Mouse (Mus musculus): Measurements from ENCODE around the gene Chst1. TPM values are rescaled to one million over a fixed set of nuclear protein-coding genes. Genes with fewer than 3 reads are reported as not detected.

Chst1 gene
- polyA plus RNA-seq, 1 experiment from 2014 or later, result 9.2 TPM

DNA sequence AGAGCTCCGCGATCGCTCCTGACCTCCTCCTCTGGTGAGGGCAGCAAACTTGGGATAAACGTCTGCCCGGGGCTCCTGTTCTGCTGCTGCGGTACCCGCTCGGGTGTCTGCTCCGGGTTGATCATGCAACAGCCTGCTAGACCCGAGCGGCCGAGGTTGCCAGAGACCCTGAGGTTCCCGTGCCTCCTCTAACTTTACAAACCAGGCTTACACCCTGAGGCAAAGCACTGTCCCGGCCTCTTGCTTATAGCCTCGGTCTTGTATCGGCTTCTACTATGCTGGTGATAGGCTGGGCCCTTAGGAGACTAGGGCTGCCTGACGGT, 802 bp downstream of the Chst1 start:
- Histone ChIP-seq H3K9me3 (replicated peaks) (no peaks in the 10 kb centered on the region), H3K9ac (peak overlapping the region; percentile 60), H3K27me3 (peaks cover 34% of the 10 kb centered on the region), H3K4me2 (peak overlapping the region; percentile 99), H3K27ac (no peak overlapping the region), H3K36me3 (no peaks in the 10 kb centered on the region), H3K4me3 (replicated peaks) (peak overlapping the region; percentile 66), H3K4me1 (peaks cover 51% of the 10 kb centered on the region)
- WGBS, result 1% methylated on average over 17 of the region's 17 CpGs
- peak; percentile 13; the same call in 1 of the 2 replicates for ATAC-seq (replicated peaks; ENCODE audit: low FRiP score)

- Histone ChIP-seq H3K9ac (no peak overlapping the region), H3K27ac (no peak overlapping the region), H3K9me3 (replicated peaks) (no peaks in the 10 kb centered on the region), H3K4me1 (peaks cover 57% of the 10 kb centered on the region), H3K36me3 (no peaks in the 10 kb centered on the region), H3K27me3 (peaks cover 30% of the 10 kb centered on the region), H3K4me2 (peak overlapping the region; percentile 99), H3K4me3 (replicated peaks) (peak overlapping the region; percentile 66)
- no peak for ATAC-seq (replicated peaks; ENCODE audit: low FRiP score)
- WGBS, result 41% methylated on average over 4 of the region's 4 CpGs
Measured at GRCm38 (mm10) chr2:92601246-92601645, 1.7 kb downstream of the Chst1 start.

GRCm38 (mm10) chr2:92602073-92602472, 2.6 kb downstream of the Chst1 start:
- 34% methylated on average over 12 of the region's 12 CpGs for WGBS
- 0 out of 2 replicates have a peak overlapping the region, but pooled peaks have one; percentile 99 for H3K4me2 ChIP-seq

GRCm38 (mm10) chr2:92603591-92603990, 4.1 kb downstream of the Chst1 start:
- peaks cover 61% of the 10 kb centered on the region for H3K4me1 ChIP-seq
- no peak for ATAC-seq (replicated peaks; ENCODE audit: low FRiP score)
- no peaks in the 10 kb centered on the region for H3K36me3 ChIP-seq
- no peak overlapping the region for H3K9ac ChIP-seq
- H3K27ac ChIP-seq, result peak overlapping the region; percentile 10; the same call in 1 of the 2 replicates
- no peak overlapping the region for H3K4me3 ChIP-seq (replicated peaks)
- H3K9me3 ChIP-seq (replicated peaks), result no peaks in the 10 kb centered on the region
- no peak overlapping the region for H3K4me2 ChIP-seq
- peaks cover 20% of the 10 kb centered on the region for H3K27me3 ChIP-seq
- WGBS, result 30% methylated on average over 5 of the region's 5 CpGs

More at GRCm38 (mm10) chr2:92602073-92602472, 2.6 kb downstream of the Chst1 start:
- no peaks in the 10 kb centered on the region for H3K36me3 ChIP-seq
- peaks cover 59% of the 10 kb centered on the region for H3K4me1 ChIP-seq
- H3K9ac ChIP-seq, result no peak overlapping the region
- peaks cover 22% of the 10 kb centered on the region for H3K27me3 ChIP-seq
- no peak for ATAC-seq (replicated peaks; ENCODE audit: low FRiP score)
- no peak overlapping the region for H3K4me3 ChIP-seq (replicated peaks)
- no peak overlapping the region for H3K27ac ChIP-seq
- no peaks in the 10 kb centered on the region for H3K9me3 ChIP-seq (replicated peaks)

- WGBS, result 83% methylated on average over 5 of the region's 5 CpGs
- H3K4me3 ChIP-seq (replicated peaks), result no peak overlapping the region
- H3K36me3 ChIP-seq, result no peaks in the 10 kb centered on the region
- H3K27me3 ChIP-seq, result peaks cover 15% of the 10 kb centered on the region
- H3K4me1 ChIP-seq, result peaks cover 55% of the 10 kb centered on the region
- H3K9me3 ChIP-seq (replicated peaks), result no peaks in the 10 kb centered on the region
- H3K27ac ChIP-seq, result no peak overlapping the region
- no peak for ATAC-seq (replicated peaks; ENCODE audit: low FRiP score)
- no peak overlapping the region for H3K4me2 ChIP-seq
- H3K9ac ChIP-seq, result no peak overlapping the region
Measured at GRCm38 (mm10) chr2:92604565-92604964, 5.1 kb downstream of the Chst1 start.

DNA sequence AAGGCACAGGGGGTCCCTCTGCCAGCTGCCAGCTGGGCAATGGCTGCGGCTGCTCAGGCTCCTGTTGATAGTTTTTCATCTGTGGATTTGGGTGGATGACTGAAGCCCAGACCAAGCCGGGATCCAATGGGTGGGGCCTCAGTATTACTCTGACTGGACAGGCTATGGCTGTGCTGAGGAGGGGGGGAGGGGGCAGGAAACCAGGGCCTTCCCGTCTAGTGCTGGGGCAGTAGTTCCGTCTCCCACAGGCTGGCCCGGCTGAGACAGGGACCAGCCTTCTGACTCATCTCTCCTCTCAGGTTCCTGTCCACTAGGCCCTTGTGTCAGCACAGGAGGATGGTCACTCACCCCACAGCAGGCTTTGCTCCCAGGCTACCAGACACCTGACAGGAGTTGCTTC, 6.5 kb downstream of the Chst1 start:
- Histone ChIP-seq H3K9ac (no peak overlapping the region), H3K27ac (no peak overlapping the region), H3K4me3 (replicated peaks) (no peak overlapping the region), H3K27me3 (peaks cover 12% of the 10 kb centered on the region), H3K36me3 (no peaks in the 10 kb centered on the region), H3K4me1 (peaks cover 44% of the 10 kb centered on the region), H3K4me2 (no peak overlapping the region), H3K9me3 (replicated peaks) (no peaks in the 10 kb centered on the region)
- no peak for ATAC-seq (replicated peaks; ENCODE audit: low FRiP score)
- 59% methylated on average over 5 of the region's 5 CpGs for WGBS

- no peak for ATAC-seq (replicated peaks; ENCODE audit: low FRiP score)
- WGBS, result 62% methylated on average over 6 of the region's 6 CpGs
- H3K27ac ChIP-seq, result no peak overlapping the region
- H3K9ac ChIP-seq, result no peak overlapping the region
- H3K9me3 ChIP-seq (replicated peaks), result no peaks in the 10 kb centered on the region
- peaks cover 33% of the 10 kb centered on the region for H3K4me1 ChIP-seq
- H3K27me3 ChIP-seq, result 0 out of 2 replicates have a peak, but pooled peaks cover 3% of the 10 kb centered on the region
- H3K4me2 ChIP-seq, result no peak overlapping the region
- no peaks in the 10 kb centered on the region for H3K36me3 ChIP-seq
- no peak overlapping the region for H3K4me3 ChIP-seq (replicated peaks)
Measured at GRCm38 (mm10) chr2:92607153-92607552, 7.6 kb downstream of the Chst1 start.

DNA sequence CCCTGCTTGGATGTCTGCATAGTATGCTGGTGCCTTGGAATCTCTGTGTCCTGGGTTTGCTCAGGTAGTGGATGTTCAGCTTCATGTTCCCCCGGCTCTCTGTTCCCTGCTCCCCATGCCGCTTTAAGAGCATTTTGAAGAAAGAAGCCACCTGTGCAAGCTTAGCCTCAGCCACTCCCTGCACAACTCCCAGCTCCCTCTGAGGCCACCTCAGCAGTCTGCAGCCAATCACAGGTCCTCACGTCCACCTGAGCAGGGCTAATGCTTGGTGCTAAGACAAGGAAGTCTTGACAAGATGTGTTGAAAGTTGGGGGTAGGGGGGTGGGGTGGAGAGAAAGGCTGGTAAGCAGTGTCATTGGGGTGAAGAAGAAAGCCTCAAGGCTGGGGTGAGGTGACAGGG, 8.1 kb downstream of the Chst1 start:
- WGBS, result 76% methylated on average over 3 of the region's 3 CpGs
- no peak overlapping the region for H3K9ac ChIP-seq
- H3K36me3 ChIP-seq, result no peaks in the 10 kb centered on the region
- peaks cover 28% of the 10 kb centered on the region for H3K4me1 ChIP-seq
- no peak overlapping the region for H3K27ac ChIP-seq
- no peak overlapping the region for H3K4me2 ChIP-seq
- ATAC-seq (replicated peaks; ENCODE audit: low FRiP score), result no peak
- H3K4me3 ChIP-seq (replicated peaks), result no peak overlapping the region
- H3K27me3 ChIP-seq, result 0 out of 2 replicates have a peak, but pooled peaks cover 3% of the 10 kb centered on the region
- H3K9me3 ChIP-seq (replicated peaks), result no peaks in the 10 kb centered on the region

GRCm38 (mm10) chr2:92608013-92608619, 8.6 kb downstream of the Chst1 start:
- H3K27ac ChIP-seq, result no peak overlapping the region
- WGBS, result 66% methylated on average over 12 of the region's 12 CpGs
- 0 out of 2 replicates have a peak, but pooled peaks cover 3% of the 10 kb centered on the region for H3K27me3 ChIP-seq
- H3K9me3 ChIP-seq (replicated peaks), result no peaks in the 10 kb centered on the region
- H3K4me1 ChIP-seq, result peaks cover 23% of the 10 kb centered on the region
- H3K4me3 ChIP-seq (replicated peaks), result no peak overlapping the region
- no peak overlapping the region for H3K4me2 ChIP-seq
- ATAC-seq (replicated peaks; ENCODE audit: low FRiP score), result no peak
- H3K36me3 ChIP-seq, result 0 out of 2 replicates have a peak, but pooled peaks cover 1% of the 10 kb centered on the region
- H3K9ac ChIP-seq, result no peak overlapping the region

DNA sequence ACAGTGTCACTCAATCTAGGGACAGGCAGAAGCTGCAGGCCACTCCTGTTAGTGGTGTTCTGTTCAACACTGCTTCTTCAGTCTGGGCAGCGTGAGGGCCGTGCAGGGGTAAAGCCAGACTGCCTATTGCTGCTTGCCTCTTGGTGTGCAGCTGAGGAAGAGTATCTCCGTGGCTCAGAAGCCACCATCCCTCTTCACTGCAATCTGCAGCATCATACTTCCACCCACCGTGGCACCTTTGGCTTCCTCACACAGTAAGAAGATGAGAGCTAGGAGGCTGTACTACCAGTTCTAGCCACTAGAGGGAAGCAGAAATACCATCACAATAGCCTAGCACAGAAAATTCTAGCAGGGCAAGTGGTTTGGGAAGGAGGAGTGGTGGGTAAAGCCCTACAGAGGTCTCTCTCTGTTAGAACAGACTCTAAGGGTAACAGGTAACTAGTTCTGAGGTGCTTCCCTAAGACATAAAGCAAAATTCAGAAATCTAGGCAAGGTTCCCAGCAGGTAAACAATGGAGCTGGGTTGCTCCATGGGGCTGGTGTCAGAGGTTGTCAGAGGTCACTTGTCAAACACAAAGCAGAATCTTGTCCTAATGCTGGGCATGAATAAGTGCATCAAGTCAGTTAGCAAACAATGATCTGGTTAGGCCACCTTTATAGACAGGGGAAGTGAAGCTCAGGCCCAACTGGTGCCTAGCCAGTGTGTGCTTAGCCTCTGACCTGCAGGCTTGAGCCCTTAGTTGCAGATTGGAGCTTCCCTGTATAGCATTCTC, 9.5 kb downstream of the Chst1 start:
- H3K4me3 ChIP-seq (replicated peaks), result no peak overlapping the region
- ATAC-seq (replicated peaks; ENCODE audit: low FRiP score), result 0 out of 2 replicates have a peak, but pooled peaks have one; percentile 11
- H3K9me3 ChIP-seq (replicated peaks), result no peaks in the 10 kb centered on the region
- no peak overlapping the region for H3K27ac ChIP-seq
- 0 out of 2 replicates have a peak, but pooled peaks cover 3% of the 10 kb centered on the region for H3K27me3 ChIP-seq
- H3K4me1 ChIP-seq, result peaks cover 14% of the 10 kb centered on the region
- H3K36me3 ChIP-seq, result peaks cover 6% of the 10 kb centered on the region; the same call in 1 of the 2 replicates
- WGBS, result 56% methylated on average over 4 of the region's 4 CpGs
- no peak overlapping the region for H3K4me2 ChIP-seq
- H3K9ac ChIP-seq, result no peak overlapping the region

DNA sequence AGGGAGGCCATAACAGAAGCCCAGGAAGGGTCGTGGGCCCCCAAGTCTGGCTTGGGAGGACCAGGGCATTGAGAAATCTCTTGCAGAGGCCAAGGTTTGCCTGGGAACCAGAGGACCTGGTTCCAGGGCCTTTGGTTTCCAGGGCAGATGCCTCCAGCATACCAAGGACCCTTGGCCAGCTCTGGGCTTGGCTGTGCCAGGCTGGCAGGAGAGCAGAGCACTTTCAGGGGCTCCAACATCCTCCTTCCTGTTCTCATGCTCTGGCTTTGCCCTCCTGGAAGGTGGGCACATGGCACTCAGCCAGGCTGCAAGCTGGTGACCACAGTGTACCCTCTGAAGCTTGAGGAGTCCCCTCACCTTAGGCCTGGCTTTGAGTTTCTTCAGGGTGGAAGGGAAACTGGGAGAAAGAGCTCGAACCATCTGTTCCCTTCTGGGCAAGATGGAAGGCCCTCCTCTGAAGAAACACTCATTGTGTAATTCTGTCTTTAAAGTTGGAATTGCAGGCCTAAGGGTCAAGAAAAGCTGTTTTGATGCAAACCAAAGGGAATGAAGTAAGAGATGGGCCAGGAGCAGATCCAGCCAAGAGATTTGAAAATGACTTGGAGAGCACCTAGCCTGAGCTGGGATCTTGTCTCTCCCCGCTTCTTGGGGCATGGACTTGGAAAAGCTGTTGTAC, 10.3 kb downstream of the Chst1 start:
- H3K9ac ChIP-seq, result no peak overlapping the region
- ATAC-seq (replicated peaks; ENCODE audit: low FRiP score), result no peak

GRCm38 (mm10) chr2:92613645-92614044, 14.1 kb downstream of the Chst1 start:
- Histone ChIP-seq H3K27ac (no peak overlapping the region), H3K4me3 (replicated peaks) (no peak overlapping the region), H3K27me3 (no peaks in the 10 kb centered on the region), H3K4me1 (no peaks in the 10 kb centered on the region), H3K9ac (no peak overlapping the region), H3K4me2 (no peak overlapping the region), H3K9me3 (replicated peaks) (no peaks in the 10 kb centered on the region), H3K36me3 (peaks cover 12% of the 10 kb centered on the region)
- no peak for ATAC-seq (replicated peaks; ENCODE audit: low FRiP score)
- WGBS, result 89% methylated on average over 15 of the region's 15 CpGs

More for the DNA sequence above, 10.3 kb downstream of the Chst1 start:
- WGBS, result 85% methylated on average over 3 of the region's 3 CpGs
- Histone ChIP-seq H3K27me3 (0 out of 2 replicates have a peak, but pooled peaks cover 3% of the 10 kb centered on the region), H3K4me3 (replicated peaks) (no peak overlapping the region), H3K4me1 (peaks cover 10% of the 10 kb centered on the region), H3K4me2 (no peak overlapping the region), H3K36me3 (peaks cover 12% of the 10 kb centered on the region), H3K9me3 (replicated peaks) (no peaks in the 10 kb centered on the region), H3K27ac (no peak overlapping the region)
